Mouse (Mus musculus) liver, adult 2 months (tissue): ENCODE data around the gene Slc44a3. TPM values are rescaled to one million over a fixed set of nuclear protein-coding genes. Genes with fewer than 3 reads are reported as not detected.

Experiments
- DNase-seq: peaks from one replicate; pipeline ENCODE4 v3.0.0-alpha.2; 2011; ENCODE audit warnings: low read depth, low spot score; ENCODE audit errors: extremely low read depth
- H3K27ac ChIP-seq: fragments of 200-500 bp; replicated peaks from 2 replicates; pipeline ENCODE4 v1.5.1; 2012; ENCODE audit warnings: low read depth, mild to moderate bottlenecking, control low read depth, inconsistent platforms, low read length; ENCODE audit not compliant: insufficient read depth
- H3K27me3 ChIP-seq: fragments of 200-500 bp; 2 replicates; pipeline ENCODE4 v1.6.1; 2012; ENCODE audit warnings: mild to moderate bottlenecking, moderate library complexity, low read length, inconsistent platforms; ENCODE audit not compliant: control insufficient read depth, insufficient read depth
- H3K36me3 ChIP-seq: fragments of 200-500 bp; 2 replicates; pipeline ENCODE4 v1.6.1; 2012; ENCODE audit warnings: low read length, inconsistent platforms; ENCODE audit not compliant: control insufficient read depth, insufficient read depth
- H3K4me1 ChIP-seq: fragments of 200-500 bp; 2 replicates; pipeline ENCODE4 v1.6.1; 2011; ENCODE audit warnings: low read length; ENCODE audit not compliant: control insufficient read depth, insufficient read depth
- H3K4me3 ChIP-seq: fragments of 200-500 bp; 2 replicates; pipeline ENCODE4 v1.5.1; 2011; ENCODE audit warnings: low read depth, mild to moderate bottlenecking, control low read depth, low read length, moderate library complexity; ENCODE audit not compliant: insufficient read depth
- H3K79me2 ChIP-seq: fragments of 200-500 bp; 2 replicates; pipeline ENCODE4 v1.6.1; 2012; ENCODE audit warnings: inconsistent platforms, mild to moderate bottlenecking, low read length, moderate library complexity; ENCODE audit not compliant: control insufficient read depth, insufficient read depth
- H3K9ac ChIP-seq: fragments of 200-500 bp; 2 replicates; pipeline ENCODE4 v1.6.1; 2012; ENCODE audit warnings: low read depth, mild to moderate bottlenecking, control low read depth, inconsistent platforms, low read length
- CTCF ChIP-seq: fragments of 200-500 bp; IDR thresholded peaks from 2 replicates; pipeline ENCODE4 v1.5.1; 2011; ENCODE audit warnings: low read depth, low read length, control low read depth
- POLR2A ChIP-seq: fragments of 200-500 bp; IDR thresholded peaks from 2 replicates; pipeline ENCODE4 v1.6.1; 2011; ENCODE audit warnings: low read length, control low read depth; ENCODE audit not compliant: insufficient read depth; ENCODE audit errors: extremely low read depth
- WGBS: fragments of 180-500 bp; shearing (Covaris S2); methylation state at CpG from one replicate; pipeline ENCODE4 v1.1.7; 2018; 5-methylcytosine and 5-hydroxymethylcytosine counted together
- polyA plus RNA-seq: library from polyadenylated mRNA; depleted of rRNA; stranded (reverse); fragments of >200 nt; gene quantifications from 2 replicates; pipeline ENCODE4 v1.2.3, GENCODE M21; 2012; rRNA removed
- total RNA-seq: library from RNA; depleted of rRNA; stranded (reverse); fragments of >200 nt; gene quantifications from 2 replicates; pipeline ENCODE4 v1.2.3, GENCODE M21; 2014; rRNA removed

Gene Slc44a3
- total RNA-seq (6.2 and 6.6 TPM in 2 replicates), polyA plus RNA-seq (4.3 and 4.7 TPM in 2 replicates)

DNA sequence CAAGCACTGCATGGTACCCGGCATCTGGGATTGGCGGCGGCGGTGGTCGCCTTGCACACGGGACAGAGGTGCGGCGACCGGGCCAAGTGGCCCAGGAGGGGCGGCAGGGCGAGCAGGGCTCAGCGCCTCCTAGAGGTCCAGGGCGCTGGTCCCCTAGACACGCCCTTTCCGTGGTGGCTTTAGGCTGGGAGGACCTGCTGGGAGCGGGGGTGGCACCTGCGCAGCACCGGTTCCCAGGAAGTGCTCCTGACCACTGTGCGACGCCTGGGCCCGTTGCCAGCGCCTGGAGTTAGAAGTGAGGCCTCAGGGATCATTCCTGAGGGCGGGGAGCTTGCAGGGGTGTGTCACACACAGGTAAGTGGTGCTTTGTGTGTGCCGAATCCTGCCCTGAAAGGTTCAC, at the start of gene Slc44a3:
TSS of gene Slc44a3 (minus strand) at position 229 of the 400 bp plus-strand sequence.
- 5% methylated on average over 24 of the region's 24 CpGs for WGBS
- peak within 1 kb of the TSS; percentile 87 for H3K4me3 ChIP-seq
- no peaks in the 10 kb centered on the region for H3K27me3 ChIP-seq
- H3K79me2 ChIP-seq, result no peaks in the 10 kb centered on the region
- H3K4me1 ChIP-seq, result peaks cover 13% of the 10 kb centered on the region; the same call in 1 of the 2 replicates
- H3K9ac ChIP-seq, result peak within 1 kb of the TSS; percentile 83
- peak within 1 kb of the TSS; percentile 91 for H3K27ac ChIP-seq
- peak; percentile 43 for DNase-seq
- no peaks in the 10 kb centered on the region for H3K36me3 ChIP-seq
- TF ChIP-seq POLR2A, result no peak
- peak; percentile 69 for TF ChIP-seq CTCF

DNA sequence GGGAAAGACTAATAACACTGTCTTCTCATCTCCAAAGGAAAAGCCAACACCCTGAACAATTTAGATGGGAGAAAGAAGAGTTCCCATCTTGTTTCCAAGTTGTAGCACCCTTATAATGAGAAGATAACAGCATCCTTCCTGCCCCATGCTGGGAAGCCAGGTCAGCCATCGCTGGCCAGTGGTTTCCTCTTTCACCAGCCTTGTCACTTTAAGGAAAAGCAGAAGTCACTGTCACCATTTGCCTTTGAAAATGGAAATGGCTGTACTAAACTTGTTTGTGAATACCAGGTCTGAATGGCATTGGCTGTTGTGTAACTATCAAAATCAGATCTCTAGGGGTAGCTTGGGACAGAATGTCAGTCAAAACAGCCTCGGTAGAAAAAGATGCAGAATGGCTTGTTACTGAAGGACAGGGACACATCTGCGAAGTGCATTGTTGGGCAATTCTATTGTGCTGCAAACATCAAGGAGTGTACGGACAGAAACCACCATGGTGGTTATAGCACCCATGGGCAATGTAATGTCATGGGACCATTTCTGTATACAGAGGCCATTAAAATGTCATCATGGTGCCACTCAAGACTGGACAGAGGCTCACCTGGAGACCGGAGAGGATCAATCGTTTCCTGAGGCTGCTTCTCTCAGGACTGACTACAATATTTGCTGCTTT, 47.8 kb upstream of the Slc44a3 start:
- WGBS, result 88% methylated on average over 6 of the region's 6 CpGs
- Histone ChIP-seq H3K4me3 (no peak overlapping the region), H3K4me1 (no peaks in the 10 kb centered on the region), H3K36me3 (no peaks in the 10 kb centered on the region), H3K27me3 (no peaks in the 10 kb centered on the region), H3K79me2 (no peaks in the 10 kb centered on the region), H3K9ac (no peak overlapping the region), H3K27ac (no peak overlapping the region)
- no peak for TF ChIP-seq POLR2A
- TF ChIP-seq CTCF, result no peak
- no peak for DNase-seq

DNA sequence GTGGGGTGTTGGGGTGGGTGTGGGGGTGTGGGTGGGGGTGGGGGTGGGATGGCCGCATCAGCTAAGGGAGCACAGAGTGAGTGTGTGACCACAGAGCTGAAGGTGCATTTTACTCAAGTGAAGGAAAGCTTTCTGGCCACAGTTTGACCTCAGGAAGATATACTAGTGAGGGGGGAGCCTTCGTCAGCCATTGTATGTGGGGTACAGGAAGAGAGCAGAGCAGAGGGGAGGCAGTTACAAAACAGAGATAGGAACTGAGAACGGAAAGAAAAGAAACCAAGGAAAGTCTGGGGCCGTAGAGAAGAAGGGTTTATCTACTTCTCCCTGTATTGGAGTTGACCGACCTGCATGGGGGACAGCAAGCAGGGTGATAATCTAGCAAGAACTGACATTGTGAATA, 47.2 kb upstream of the Slc44a3 start:
- DNase-seq, result no peak
- TF ChIP-seq CTCF, result no peak
- no peak for TF ChIP-seq POLR2A
- no peak overlapping the region for H3K27ac ChIP-seq
- no peaks in the 10 kb centered on the region for H3K4me1 ChIP-seq
- 76% methylated on average over 5 of the region's 5 CpGs for WGBS
- H3K79me2 ChIP-seq, result no peaks in the 10 kb centered on the region
- H3K9ac ChIP-seq, result no peak overlapping the region
- no peaks in the 10 kb centered on the region for H3K27me3 ChIP-seq
- H3K36me3 ChIP-seq, result no peaks in the 10 kb centered on the region
- H3K4me3 ChIP-seq, result no peak overlapping the region

DNA sequence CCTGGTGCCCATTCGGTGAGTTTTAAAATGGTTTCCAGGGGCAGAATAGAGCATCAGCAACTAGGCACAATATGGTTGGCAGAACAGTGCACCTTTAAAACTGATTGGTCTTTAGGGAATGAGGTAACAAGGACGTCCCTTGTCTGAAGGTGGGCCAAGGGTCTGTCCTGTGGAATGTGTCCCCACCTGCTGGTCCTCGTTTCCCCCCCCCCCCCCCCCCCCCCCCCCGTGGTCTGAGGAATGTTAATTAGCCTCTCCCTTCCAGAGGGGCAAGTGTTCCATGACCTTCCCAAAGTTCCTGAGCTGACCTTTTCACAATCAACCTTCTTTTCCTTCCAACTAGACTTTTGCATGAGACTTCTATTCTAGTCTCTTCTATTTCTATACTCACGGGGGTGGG, 46.5 kb upstream of the Slc44a3 start:
- WGBS, result 59% methylated on average over 3 of the region's 5 CpGs
- H3K27me3 ChIP-seq, result no peaks in the 10 kb centered on the region
- no peak for DNase-seq
- TF ChIP-seq POLR2A, result no peak
- no peak for TF ChIP-seq CTCF
- no peak overlapping the region for H3K9ac ChIP-seq
- no peak overlapping the region for H3K4me3 ChIP-seq
- H3K36me3 ChIP-seq, result no peaks in the 10 kb centered on the region
- H3K79me2 ChIP-seq, result no peaks in the 10 kb centered on the region
- no peaks in the 10 kb centered on the region for H3K4me1 ChIP-seq
- H3K27ac ChIP-seq, result no peak overlapping the region

DNA sequence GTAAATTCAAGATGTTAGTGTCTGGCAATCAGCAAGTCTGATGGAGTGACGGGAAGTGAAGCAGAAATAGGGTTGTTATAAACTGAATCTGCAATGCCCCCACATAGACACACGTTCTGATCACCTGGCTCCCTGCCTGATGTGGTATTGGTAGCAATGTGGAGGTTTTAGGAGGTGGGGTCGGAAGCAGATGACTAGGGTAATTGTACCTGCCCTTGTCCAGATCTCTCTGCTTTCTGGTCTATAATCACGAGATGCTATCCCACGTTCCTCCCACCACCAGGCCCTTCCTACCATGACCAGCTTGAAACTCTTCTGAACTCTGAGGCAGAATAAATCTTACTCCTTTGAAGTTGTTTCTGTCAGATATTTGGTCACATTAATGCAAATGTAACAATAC, 45.4 kb upstream of the Slc44a3 start:
- no peak overlapping the region for H3K4me3 ChIP-seq
- 89% methylated on average over 5 of the region's 5 CpGs for WGBS

DNA sequence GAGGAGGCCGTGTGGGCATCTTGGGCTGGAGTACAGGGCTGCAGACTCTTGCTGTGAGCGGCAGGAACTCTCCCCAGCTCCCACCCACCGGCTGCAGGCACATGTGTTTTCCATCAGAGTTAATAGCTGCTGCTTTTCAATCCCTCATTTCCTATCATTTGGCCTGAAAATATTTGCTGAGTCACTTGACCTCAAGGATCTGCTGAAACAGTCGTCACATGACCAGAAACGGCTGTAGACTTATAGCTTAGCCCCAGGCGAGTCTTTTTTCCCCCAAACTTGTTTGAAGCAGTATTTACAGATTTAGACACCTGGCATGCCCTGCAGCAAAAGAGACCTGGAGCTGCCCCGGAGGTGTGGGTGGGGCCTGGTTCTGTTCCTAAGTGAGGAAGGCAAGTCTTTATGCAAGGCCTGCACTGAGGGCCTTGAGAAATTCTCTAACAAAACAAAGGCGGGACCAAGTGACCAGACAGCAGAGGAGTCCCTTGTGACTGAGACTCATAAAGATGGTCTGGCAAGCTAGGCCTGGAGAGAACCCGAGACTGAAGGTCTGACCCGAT, 44.9 kb upstream of the Slc44a3 start:
- DNase-seq, result peak; percentile 43
- H3K79me2 ChIP-seq, result no peaks in the 10 kb centered on the region
- no peaks in the 10 kb centered on the region for H3K36me3 ChIP-seq
- no peak overlapping the region for H3K4me3 ChIP-seq
- no peak overlapping the region for H3K9ac ChIP-seq
- H3K27ac ChIP-seq, result 0 out of 2 replicates have a peak overlapping the region, but pooled peaks have one; percentile 5
- TF ChIP-seq CTCF, result no peak
- no peak for TF ChIP-seq POLR2A
- no peaks in the 10 kb centered on the region for H3K4me1 ChIP-seq
- H3K27me3 ChIP-seq, result no peaks in the 10 kb centered on the region
- WGBS, result 72% methylated on average over 10 of the region's 10 CpGs

More for the DNA sequence above, 45.4 kb upstream of the Slc44a3 start:
- no peak overlapping the region for H3K9ac ChIP-seq
- no peaks in the 10 kb centered on the region for H3K4me1 ChIP-seq
- no peaks in the 10 kb centered on the region for H3K27me3 ChIP-seq
- 0 out of 2 replicates have a peak overlapping the region, but pooled peaks have one; percentile 5 for H3K27ac ChIP-seq
- no peak for TF ChIP-seq POLR2A
- no peak for TF ChIP-seq CTCF
- no peaks in the 10 kb centered on the region for H3K79me2 ChIP-seq
- no peaks in the 10 kb centered on the region for H3K36me3 ChIP-seq
- no peak for DNase-seq
